Mouse (Mus musculus) C2C12 (cell line): ENCODE measurements at regions not wholly inside any gene's neighbourhood (a gene's known extent, or its start where the extent isn't known, plus 50 kb on each side); places are given as distances from the start of the nearest gene placed in this dataset.

Experiments used
- H3K27me3 ChIP-seq: one replicate; pipeline ENCODE4 v1.6.1; 2011; ENCODE audit not compliant: control insufficient read depth, insufficient read depth, insufficient read length
- H3K36me3 ChIP-seq: one replicate; pipeline ENCODE4 v1.6.1; 2011; ENCODE audit not compliant: control insufficient read depth, insufficient read depth
- H3K4me3 ChIP-seq: one replicate; pipeline ENCODE4 v1.5.1; 2011; ENCODE audit warnings: mild to moderate bottlenecking, control low read depth; ENCODE audit not compliant: poor library complexity, insufficient read depth, severe bottlenecking
- H3K79me2 ChIP-seq: one replicate; pipeline ENCODE4 v1.6.1; 2011; ENCODE audit not compliant: control insufficient read depth, insufficient read depth
- H3K79me3 ChIP-seq: one replicate; pipeline ENCODE4 v1.6.1; 2011; ENCODE audit warnings: low read depth, control low read depth
- H3ac ChIP-seq: one replicate; pipeline ENCODE3; 2011; ENCODE audit warnings: low read depth; ENCODE audit not compliant: control insufficient read depth, insufficient read length
- CEBPB ChIP-seq: IDR thresholded peaks from one replicate; pipeline ENCODE4 v1.6.1; 2011; ENCODE audit warnings: low read depth, mild to moderate bottlenecking, control low read depth, moderate library complexity
- CTCF ChIP-seq: IDR thresholded peaks from one replicate; pipeline ENCODE4 v1.5.1; 2011; ENCODE audit not compliant: control insufficient read depth, insufficient read depth, insufficient read length
- FOSL1 ChIP-seq: IDR thresholded peaks from one replicate; pipeline ENCODE4 v1.8.0; 2011; ENCODE audit warnings: mild to moderate bottlenecking, low read length; ENCODE audit not compliant: poor library complexity, insufficient read depth, severe bottlenecking
- MAX ChIP-seq: IDR thresholded peaks from one replicate; pipeline ENCODE4 v1.6.1; 2011; ENCODE audit warnings: mild to moderate bottlenecking, control low read depth
- MYOD1 ChIP-seq: IDR thresholded peaks from one replicate; pipeline ENCODE4 v1.6.1; 2011; ENCODE audit warnings: low read depth; ENCODE audit not compliant: control insufficient read depth, insufficient read length
- MYOG ChIP-seq: IDR thresholded peaks from one replicate; pipeline ENCODE4 v1.6.1; 2011; ENCODE audit not compliant: control insufficient read depth, insufficient read length; ENCODE audit errors: extremely low read depth
- USF1 ChIP-seq: IDR thresholded peaks from one replicate; pipeline ENCODE4 v1.6.1; 2011; ENCODE audit warnings: low read depth, mild to moderate bottlenecking, control low read depth, moderate library complexity

GRCm38 (mm10) chr16:24143894-24144293, 155.2 kb upstream of the Bcl6 start:
- Histone ChIP-seq H3ac (no peak overlapping the region), H3K27me3 (no peaks in the 10 kb centered on the region), H3K79me2 (no peaks in the 10 kb centered on the region), H3K36me3 (no peaks in the 10 kb centered on the region), H3K79me3 (no peaks in the 10 kb centered on the region), H3K4me3 (no peak overlapping the region)
- no peak for TF ChIP-seq CTCF
- TF ChIP-seq MYOG, result no peak
- TF ChIP-seq MYOD1, result no peak
- TF ChIP-seq FOSL1, result no peak
- TF ChIP-seq USF1, result no peak
- no peak for TF ChIP-seq MAX
- TF ChIP-seq CEBPB, result no peak

GRCm38 (mm10) chr16:24142915-24143541, 154.4 kb upstream of the Bcl6 start:
- no peaks in the 10 kb centered on the region for H3K79me3 ChIP-seq
- no peaks in the 10 kb centered on the region for H3K36me3 ChIP-seq
- H3K4me3 ChIP-seq, result no peak overlapping the region
- no peaks in the 10 kb centered on the region for H3K79me2 ChIP-seq
- H3K27me3 ChIP-seq, result no peaks in the 10 kb centered on the region
- TF ChIP-seq CTCF (no peak), USF1 (no peak), CEBPB (no peak), MAX (no peak), MYOG (no peak), MYOD1 (no peak), FOSL1 (no peak)
- H3ac ChIP-seq, result no peak overlapping the region

DNA sequence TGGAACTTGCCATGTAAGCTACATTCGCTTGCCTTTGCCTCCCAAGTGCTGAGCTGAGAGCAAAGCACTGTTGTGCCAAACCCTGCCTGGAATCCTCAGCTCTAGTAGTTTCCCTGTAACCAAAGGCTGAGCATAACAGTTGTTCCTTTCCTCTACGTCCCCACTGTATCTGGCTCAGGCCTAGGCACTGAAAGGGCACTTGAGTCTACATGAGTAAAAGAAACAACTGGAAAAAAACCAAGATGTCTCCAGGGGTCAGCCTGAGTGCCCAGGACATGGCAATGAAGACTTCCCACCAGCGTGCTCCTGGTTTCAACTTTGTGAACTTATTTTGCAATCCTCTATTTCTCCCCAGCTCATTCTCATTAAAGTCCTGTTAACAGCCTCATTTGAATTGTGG, 150.5 kb upstream of the Bcl6 start:
- Histone ChIP-seq H3K36me3 (no peaks in the 10 kb centered on the region), H3K79me3 (no peaks in the 10 kb centered on the region), H3K79me2 (no peaks in the 10 kb centered on the region), H3K27me3 (no peaks in the 10 kb centered on the region), H3ac (no peak overlapping the region), H3K4me3 (no peak overlapping the region)
- no peak for TF ChIP-seq USF1
- TF ChIP-seq MYOG, result no peak
- no peak for TF ChIP-seq CTCF
- TF ChIP-seq MYOD1, result no peak
- no peak for TF ChIP-seq FOSL1

GRCm38 (mm10) chr16:24137266-24138033, 148.8 kb upstream of the Bcl6 start:
- Histone ChIP-seq H3K79me3 (no peaks in the 10 kb centered on the region), H3K79me2 (no peaks in the 10 kb centered on the region), H3ac (no peak overlapping the region), H3K36me3 (no peaks in the 10 kb centered on the region), H3K27me3 (no peaks in the 10 kb centered on the region), H3K4me3 (no peak overlapping the region)
- TF ChIP-seq MYOG (no peak), CEBPB (no peak), USF1 (no peak), FOSL1 (no peak), MYOD1 (no peak), CTCF (no peak), MAX (no peak)

DNA sequence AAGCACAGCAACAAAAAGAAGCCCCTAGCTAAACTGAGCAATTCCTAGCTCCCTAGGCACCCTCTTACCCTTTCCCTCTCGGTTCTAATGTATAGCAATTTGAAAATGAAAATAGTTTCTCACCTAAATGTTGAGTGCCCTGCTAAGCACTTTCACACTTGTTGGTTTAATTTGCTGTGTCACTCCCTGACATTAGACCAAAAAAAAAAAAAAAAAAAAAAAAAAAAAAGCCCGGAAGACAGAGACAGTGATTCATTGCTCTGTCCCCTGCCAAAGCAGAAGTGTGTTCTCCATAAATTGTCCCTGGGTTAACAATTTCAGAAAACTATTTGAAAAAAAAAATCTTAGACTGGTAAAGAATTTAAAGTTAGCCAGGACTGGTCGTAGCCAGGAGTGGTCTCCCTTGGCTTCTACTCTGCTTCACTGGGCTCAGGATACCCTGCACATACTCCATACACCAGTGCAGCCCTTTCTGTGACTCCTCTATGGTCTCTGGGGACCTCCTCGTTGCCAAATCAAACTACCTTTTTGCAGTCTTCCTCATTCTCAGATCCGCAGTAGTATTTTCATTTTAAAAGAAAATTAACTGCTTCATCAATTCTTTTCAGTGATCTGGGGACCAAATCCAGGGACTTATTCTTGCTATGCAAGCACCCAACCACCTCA, 148.0 kb upstream of the Bcl6 start:
- no peaks in the 10 kb centered on the region for H3K36me3 ChIP-seq

GRCm38 (mm10) chr16:24135841-24136240, 147.2 kb upstream of the Bcl6 start:
- TF ChIP-seq FOSL1 (no peak), USF1 (no peak), CEBPB (no peak), CTCF (no peak), MYOD1 (peak; percentile 79)

More for the DNA sequence above, 148.0 kb upstream of the Bcl6 start:
- H3K27me3 ChIP-seq, result no peaks in the 10 kb centered on the region
- TF ChIP-seq MAX, result no peak
- TF ChIP-seq USF1, result no peak
- no peak for TF ChIP-seq MYOD1
- no peak overlapping the region for H3K4me3 ChIP-seq
- no peaks in the 10 kb centered on the region for H3K79me3 ChIP-seq
- no peaks in the 10 kb centered on the region for H3K79me2 ChIP-seq
- no peak overlapping the region for H3ac ChIP-seq

More at GRCm38 (mm10) chr16:24135841-24136240, 147.2 kb upstream of the Bcl6 start:
- no peak overlapping the region for H3ac ChIP-seq
- no peaks in the 10 kb centered on the region for H3K79me3 ChIP-seq
- no peaks in the 10 kb centered on the region for H3K79me2 ChIP-seq
- no peaks in the 10 kb centered on the region for H3K36me3 ChIP-seq
- no peak overlapping the region for H3K4me3 ChIP-seq
- no peaks in the 10 kb centered on the region for H3K27me3 ChIP-seq
